Mouse (Mus musculus): Measurements from ENCODE around the gene Lima1. TPM values are rescaled to one million over a fixed set of nuclear protein-coding genes. Genes with fewer than 3 reads are reported as not detected.

The Lima1 gene
- polyA plus RNA-seq, 1 experiment: 12.1 TPM

DNA sequence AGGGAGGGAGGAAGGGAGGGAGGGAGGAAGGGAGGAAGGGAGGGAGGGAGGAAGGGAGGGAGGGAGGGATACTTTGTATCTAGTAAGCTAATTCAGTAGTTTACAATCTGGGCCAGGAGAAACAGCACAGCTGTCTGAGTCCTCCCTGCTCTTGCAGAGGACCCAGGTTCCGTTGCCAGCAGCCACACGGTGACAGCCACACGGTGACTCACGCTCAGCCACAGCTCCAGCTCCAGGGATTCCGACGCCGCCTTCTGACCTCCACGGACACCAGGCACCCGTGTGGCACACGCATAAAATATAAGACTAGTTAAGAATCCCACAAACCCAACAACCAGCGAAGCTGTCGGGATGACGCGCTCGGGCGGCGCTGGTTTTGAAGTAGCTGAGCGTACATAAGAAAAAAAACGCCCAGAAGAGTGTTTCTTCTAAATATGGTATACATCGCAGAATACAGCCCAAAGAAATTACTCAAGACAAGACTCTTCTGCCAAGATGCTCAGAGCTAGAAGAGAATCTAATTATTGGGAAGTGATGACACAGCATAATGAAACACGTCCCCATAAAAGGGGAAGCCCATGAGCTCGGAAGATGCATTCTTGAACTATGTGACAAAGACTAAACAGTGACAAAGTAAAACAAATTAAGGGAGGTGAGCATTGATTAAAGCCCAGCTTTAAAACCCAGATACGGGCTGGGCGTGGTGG lies 60.5 kb downstream of the Lima1 start:
- TF ChIP-seq POLR2A (IDR thresholded peaks at IDR 0.05; ENCODE audit: extremely low read depth, insufficient read depth, low read length) (no peak), CTCF (IDR thresholded peaks at IDR 0.05; ENCODE audit: extremely low read depth, insufficient read depth, low read length) (no peak)
- Histone ChIP-seq H3K27ac (ENCODE audit: insufficient read depth, low read length) (no peak overlapping the region), H3K4me3 (ENCODE audit: insufficient read depth, low read length) (peak overlapping the region; percentile 29; the same call in 1 of the 2 replicates), H3K4me1 (ENCODE audit: control insufficient read depth, insufficient read depth, low read length) (no peaks in the 10 kb centered on the region)

- no peaks in the 10 kb centered on the region for H3K4me1 ChIP-seq (ENCODE audit: control insufficient read depth, insufficient read depth, low read length)
- no peak overlapping the region for H3K4me3 ChIP-seq (ENCODE audit: insufficient read depth, low read length)
- TF ChIP-seq POLR2A (IDR thresholded peaks at IDR 0.05; ENCODE audit: extremely low read depth, insufficient read depth, low read length) (no peak), CTCF (IDR thresholded peaks at IDR 0.05; ENCODE audit: extremely low read depth, insufficient read depth, low read length) (no peak)
- H3K27ac ChIP-seq (ENCODE audit: insufficient read depth, low read length): no peak overlapping the region
These were observed 61.6 kb downstream of the Lima1 start for GRCm38 (mm10) chr15:99813639-99814038.

- Histone ChIP-seq H3K4me3 (ENCODE audit: insufficient read depth, low read length) (no peak overlapping the region), H3K27ac (ENCODE audit: insufficient read depth, low read length) (no peak overlapping the region), H3K4me1 (ENCODE audit: control insufficient read depth, insufficient read depth, low read length) (no peaks in the 10 kb centered on the region; the same call in 1 of the 2 replicates)
- TF ChIP-seq POLR2A (IDR thresholded peaks at IDR 0.05; ENCODE audit: extremely low read depth, insufficient read depth, low read length) (no peak), CTCF (IDR thresholded peaks at IDR 0.05; ENCODE audit: extremely low read depth, insufficient read depth, low read length) (no peak)
These were observed 63.2 kb downstream of the Lima1 start for GRCm38 (mm10) chr15:99812097-99812496.

- no peak overlapping the region for H3K27ac ChIP-seq (ENCODE audit: insufficient read depth, low read length)
- no peak overlapping the region for H3K4me3 ChIP-seq (ENCODE audit: insufficient read depth, low read length)
These were observed 67.2 kb downstream of the Lima1 start for GRCm38 (mm10) chr15:99807776-99808735.

GRCm38 (mm10) chr15:99806171-99806570 lies 69.1 kb downstream of the Lima1 start:
- no peak for TF ChIP-seq CTCF (IDR thresholded peaks at IDR 0.05; ENCODE audit: extremely low read depth, insufficient read depth, low read length)
- TF ChIP-seq POLR2A (IDR thresholded peaks at IDR 0.05; ENCODE audit: extremely low read depth, insufficient read depth, low read length): no peak
- Histone ChIP-seq H3K27ac (ENCODE audit: insufficient read depth, low read length) (no peak overlapping the region), H3K4me1 (ENCODE audit: control insufficient read depth, insufficient read depth, low read length) (no peaks in the 10 kb centered on the region; the same call in 1 of the 2 replicates), H3K4me3 (ENCODE audit: insufficient read depth, low read length) (no peak overlapping the region)

More at GRCm38 (mm10) chr15:99807776-99808735, 67.2 kb downstream of the Lima1 start:
- no peaks in the 10 kb centered on the region; the same call in 1 of the 2 replicates for H3K4me1 ChIP-seq (ENCODE audit: control insufficient read depth, insufficient read depth, low read length)
- TF ChIP-seq POLR2A (IDR thresholded peaks at IDR 0.05; ENCODE audit: extremely low read depth, insufficient read depth, low read length) (no peak), CTCF (IDR thresholded peaks at IDR 0.05; ENCODE audit: extremely low read depth, insufficient read depth, low read length) (no peak)

DNA sequence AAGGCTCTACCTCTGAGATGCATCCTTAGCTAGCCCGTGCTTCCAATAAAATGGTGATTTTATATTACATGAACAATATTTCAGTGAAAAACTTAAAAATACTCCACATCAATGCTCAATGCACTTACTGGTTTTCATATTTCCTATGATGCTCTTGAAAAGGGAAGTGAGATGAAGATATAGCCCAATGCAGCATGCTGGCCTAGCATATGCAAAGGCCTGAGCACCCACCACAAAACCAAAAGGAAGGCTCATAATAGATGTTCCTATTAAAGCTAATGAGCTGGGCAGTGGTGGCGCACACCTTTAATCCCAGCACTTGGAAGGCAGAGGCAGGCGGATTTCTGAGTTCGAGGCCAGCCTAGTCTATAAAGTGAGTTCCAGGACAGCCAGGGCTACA lies 69.6 kb downstream of the Lima1 start:
- Histone ChIP-seq H3K27ac (ENCODE audit: insufficient read depth, low read length) (no peak overlapping the region), H3K4me3 (ENCODE audit: insufficient read depth, low read length) (no peak overlapping the region), H3K4me1 (ENCODE audit: control insufficient read depth, insufficient read depth, low read length) (no peaks in the 10 kb centered on the region; the same call in 1 of the 2 replicates)
- TF ChIP-seq CTCF (IDR thresholded peaks at IDR 0.05; ENCODE audit: extremely low read depth, insufficient read depth, low read length): no peak
- TF ChIP-seq POLR2A (IDR thresholded peaks at IDR 0.05; ENCODE audit: extremely low read depth, insufficient read depth, low read length): no peak

- TF ChIP-seq POLR2A (IDR thresholded peaks at IDR 0.05; ENCODE audit: extremely low read depth, insufficient read depth, low read length) (no peak), CTCF (IDR thresholded peaks at IDR 0.05; ENCODE audit: extremely low read depth, insufficient read depth, low read length) (no peak)
- Histone ChIP-seq H3K4me1 (ENCODE audit: control insufficient read depth, insufficient read depth, low read length) (peaks cover 2% of the 10 kb centered on the region; the same call in 1 of the 2 replicates), H3K27ac (ENCODE audit: insufficient read depth, low read length) (no peak overlapping the region), H3K4me3 (ENCODE audit: insufficient read depth, low read length) (no peak overlapping the region)
These were observed 72.0 kb downstream of the Lima1 start for GRCm38 (mm10) chr15:99803186-99803644.

DNA sequence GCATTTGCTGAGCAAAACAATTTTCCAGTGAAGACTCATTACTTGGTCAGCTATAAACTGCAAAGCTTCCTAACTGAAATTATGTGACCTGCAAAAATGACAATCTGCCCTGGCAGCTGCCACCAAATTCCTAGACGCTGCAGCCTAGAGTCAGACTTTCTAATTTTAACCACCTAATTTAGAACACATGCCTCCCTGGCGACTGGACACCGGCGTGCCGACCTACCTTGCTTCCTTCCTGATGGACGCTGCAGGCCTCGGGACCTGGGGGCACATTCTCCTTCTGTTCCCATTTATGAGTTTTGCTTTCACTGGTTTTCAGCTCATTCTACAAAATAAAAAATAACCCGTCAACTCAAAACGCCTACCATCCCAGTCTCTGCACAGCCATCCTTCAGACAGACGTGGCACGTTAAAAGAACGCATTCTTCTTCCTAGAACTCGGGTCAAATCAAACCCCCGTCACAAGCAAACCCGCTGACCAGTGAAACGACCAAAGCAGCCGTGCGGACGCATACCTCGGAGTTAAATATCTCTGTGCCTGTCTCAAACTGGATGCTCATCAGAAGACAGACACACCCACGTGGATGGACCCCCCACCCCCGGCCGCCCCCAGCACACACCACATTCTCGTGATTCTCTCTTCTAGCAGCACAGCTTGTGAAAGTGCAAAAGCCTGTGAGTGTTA lies 73.2 kb downstream of the Lima1 start:
- TF ChIP-seq CTCF (IDR thresholded peaks at IDR 0.05; ENCODE audit: extremely low read depth, insufficient read depth, low read length): no peak
- TF ChIP-seq POLR2A (IDR thresholded peaks at IDR 0.05; ENCODE audit: extremely low read depth, insufficient read depth, low read length): no peak
- Histone ChIP-seq H3K4me3 (ENCODE audit: insufficient read depth, low read length) (no peak overlapping the region), H3K27ac (ENCODE audit: insufficient read depth, low read length) (no peak overlapping the region), H3K4me1 (ENCODE audit: control insufficient read depth, insufficient read depth, low read length) (0 out of 2 replicates have a peak, but pooled peaks cover 2% of the 10 kb centered on the region)

- no peak overlapping the region for H3K4me3 ChIP-seq (ENCODE audit: insufficient read depth, low read length)
- no peak overlapping the region for H3K27ac ChIP-seq (ENCODE audit: insufficient read depth, low read length)
- TF ChIP-seq CTCF (IDR thresholded peaks at IDR 0.05; ENCODE audit: extremely low read depth, insufficient read depth, low read length): no peak
- no peak for TF ChIP-seq POLR2A (IDR thresholded peaks at IDR 0.05; ENCODE audit: extremely low read depth, insufficient read depth, low read length)
- H3K4me1 ChIP-seq (ENCODE audit: control insufficient read depth, insufficient read depth, low read length): 0 out of 2 replicates have a peak, but pooled peaks cover 2% of the 10 kb centered on the region
These were observed 75.5 kb downstream of the Lima1 start for GRCm38 (mm10) chr15:99799706-99800105.

All from cortical plate, adult 2 months (tissue).